Mouse (Mus musculus) lung, postnatal 0 days (tissue): ENCODE results near the gene Tbata.

ENCODE experiments used
- CTCF ChIP-seq: IDR thresholded peaks from 2 replicates; pipeline ENCODE4 v1.5.1; 2016; ENCODE audit warnings: antibody characterized with exemption, mild to moderate bottlenecking
- EP300 ChIP-seq: IDR thresholded peaks from 2 replicates; pipeline ENCODE4 v1.6.1; 2016; ENCODE audit warnings: antibody characterized with exemption, mild to moderate bottlenecking, control low read depth

GRCm38 (mm10) chr10:61149476-61149875, 22.3 kb upstream of the Tbata start:
- TF ChIP-seq EP300 (no peak), CTCF (no peak)
